Mouse (Mus musculus): ENCODE data around the gene Ciart.
A peak's percentile ranks its signal among the peaks of the same experiment; 100 is the strongest.
"Not testable (repeated sequence)": the region's sequence is repeated elsewhere in the genome, so short reads cannot be mapped to it uniquely, and the experiment has no call there.

Ciart gene

GRCm38 (mm10) chr3:95865050-95865449 lies 17.0 kb downstream of the Ciart start:
- DNase-seq (ENCODE audit: low read depth) = no peak

- no peak for DNase-seq (ENCODE audit: low read depth)
These were observed 18.5 kb downstream of the Ciart start for GRCm38 (mm10) chr3:95863578-95863977.

GRCm38 (mm10) chr3:95861796-95862195 lies 20.3 kb downstream of the Ciart start:
- DNase-seq (ENCODE audit: low read depth) = peak; percentile 89

GRCm38 (mm10) chr3:95861216-95861615 lies 20.8 kb downstream of the Ciart start:
- DNase-seq (ENCODE audit: low read depth) = peak; percentile 44

- peak; percentile 46 for DNase-seq (ENCODE audit: low read depth)
These were observed 21.7 kb downstream of the Ciart start for GRCm38 (mm10) chr3:95860323-95860722.

- not testable (repeated sequence) for DNase-seq (ENCODE audit: low read depth)
These were observed 23.8 kb downstream of the Ciart start for GRCm38 (mm10) chr3:95858278-95858677.

- DNase-seq (ENCODE audit: low read depth) = not testable (repeated sequence)
These were observed 25.0 kb downstream of the Ciart start for GRCm38 (mm10) chr3:95857050-95857449.

GRCm38 (mm10) chr3:95856115-95856514 lies 25.9 kb downstream of the Ciart start:
- DNase-seq (ENCODE audit: low read depth) = no peak

- peak; percentile 97 for DNase-seq (ENCODE audit: low read depth)
These were observed 26.5 kb downstream of the Ciart start, which contains the start of gene Prpf3 for GRCm38 (mm10) chr3:95855502-95856089. Gene Prpf3 (minus strand): TSS chr3:95855885.

- DNase-seq (ENCODE audit: low read depth) = no peak
These were observed 30.7 kb downstream of the Ciart start for GRCm38 (mm10) chr3:95851317-95851716.

- no peak for DNase-seq (ENCODE audit: low read depth)
These were observed 31.4 kb downstream of the Ciart start for GRCm38 (mm10) chr3:95850611-95851010.

GRCm38 (mm10) chr3:95842503-95843214 lies 39.4 kb downstream of the Ciart start:
- peak; percentile 32 for DNase-seq (ENCODE audit: low read depth)

GRCm38 (mm10) chr3:95839250-95839649 lies 42.8 kb downstream of the Ciart start:
- no peak for DNase-seq (ENCODE audit: low read depth)

- DNase-seq (ENCODE audit: low read depth) = no peak
These were observed 53.0 kb downstream of the Ciart start for GRCm38 (mm10) chr3:95829053-95829452.

Measured in NIH3T3 (cell line).